Mouse (Mus musculus) MEL-GATA-1-ER (cell line): ENCODE data around the gene Cpsf7.
A peak's percentile ranks its signal among the peaks of the same experiment; 100 is the strongest.

Experiments used
- DNase-seq: peaks from one replicate; pipeline ENCODE4 v3.0.0-alpha.2; 2012; ENCODE audit warnings: low read depth; ENCODE audit errors: extremely low read depth

Gene Cpsf7

DNA sequence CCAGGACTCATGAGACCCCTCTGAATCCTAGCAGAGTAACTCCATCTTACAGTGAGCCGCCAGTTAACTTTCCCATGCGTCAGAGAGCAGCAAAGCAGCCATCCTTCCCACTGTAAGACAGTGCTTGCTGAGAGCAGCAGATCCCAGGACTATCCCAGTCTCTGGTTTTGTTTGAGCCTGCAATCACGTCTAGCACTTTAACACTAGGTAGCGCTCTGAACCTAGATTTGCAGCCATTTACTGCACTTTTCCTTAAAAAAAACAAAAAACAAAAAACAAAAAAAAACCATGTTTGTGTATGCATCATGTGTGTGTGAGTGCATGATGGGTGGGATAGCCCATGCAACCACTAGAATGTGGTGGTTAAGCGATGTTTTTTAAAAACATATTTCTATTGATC, 35.0 kb downstream of the Cpsf7 start:
- no peak for DNase-seq

DNA sequence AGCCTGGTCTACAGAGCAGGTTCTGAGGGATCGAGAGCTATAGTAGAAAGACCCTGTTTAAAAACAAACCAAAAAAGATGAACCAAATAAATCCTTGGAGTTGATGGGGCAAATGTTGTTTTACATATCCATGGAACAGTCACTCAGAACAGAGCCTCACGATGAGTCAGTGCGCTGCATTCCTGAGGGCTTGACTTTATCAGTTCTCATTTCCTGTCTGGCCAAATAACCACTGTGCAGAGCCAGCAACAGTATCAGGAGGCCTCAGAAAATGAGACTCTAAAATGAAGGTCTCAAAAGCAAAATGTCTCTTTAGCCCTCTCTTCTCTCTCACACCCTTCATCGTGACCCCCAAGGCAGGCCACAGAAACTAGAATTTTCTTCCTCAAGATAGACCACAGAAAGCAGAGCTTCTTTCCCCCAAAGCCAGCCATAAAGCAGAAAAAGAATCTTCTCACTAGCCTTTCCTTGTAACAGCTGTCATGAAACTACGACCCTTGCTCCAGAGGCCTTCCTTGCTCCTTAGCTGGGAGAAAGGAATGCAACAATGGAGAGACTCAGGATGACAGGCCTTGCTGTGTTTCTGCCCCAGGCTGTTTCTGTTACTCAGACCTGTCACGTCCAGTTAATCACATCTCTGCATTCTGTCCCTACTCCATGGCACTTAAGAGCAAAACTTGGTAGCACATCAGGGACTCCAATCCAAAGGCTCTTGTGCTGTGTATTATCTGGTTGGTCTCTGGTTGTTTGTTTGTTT, 36.7 kb downstream of the Cpsf7 start:
- no peak for DNase-seq

DNA sequence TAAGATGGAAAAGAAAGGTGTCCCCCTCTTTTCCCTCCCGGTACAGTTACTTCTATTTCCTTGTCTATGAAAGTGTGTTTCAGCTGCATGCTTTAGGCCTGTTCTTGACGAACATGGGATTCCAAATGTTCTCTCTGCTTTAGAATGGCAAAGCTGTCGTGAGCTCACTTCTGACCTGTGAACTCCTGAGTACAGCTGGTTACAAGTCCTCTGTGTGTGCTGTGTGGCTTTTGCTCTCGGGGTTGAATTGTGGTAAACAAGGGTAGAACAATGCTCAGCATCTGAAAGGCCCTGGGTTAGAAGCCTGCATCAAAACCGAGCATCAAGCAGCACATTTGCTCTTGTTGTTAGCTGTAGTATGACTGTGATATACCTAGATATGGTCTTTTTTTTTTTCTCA, 37.3 kb downstream of the Cpsf7 start:
- DNase-seq, result no peak

DNA sequence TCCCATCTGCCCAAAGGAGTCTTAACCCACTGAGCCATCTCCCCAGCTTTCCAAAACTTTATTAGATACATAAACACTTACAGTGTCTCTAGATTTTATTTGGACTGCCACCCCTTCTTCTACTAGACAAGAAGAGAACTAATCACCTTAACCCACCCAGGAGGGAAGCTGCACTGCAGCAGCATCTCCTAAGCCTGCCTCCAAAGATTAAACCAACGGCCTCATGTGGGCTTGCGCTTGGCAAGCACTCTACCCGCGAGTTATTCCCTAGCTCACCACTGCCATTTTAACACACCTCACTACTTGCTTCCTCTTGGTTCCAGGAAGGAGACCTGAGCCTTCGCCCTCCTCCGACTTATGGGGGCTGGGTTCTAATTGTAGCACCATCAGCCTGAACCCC, 39.2 kb downstream of the Cpsf7 start:
- DNase-seq, result no peak

DNA sequence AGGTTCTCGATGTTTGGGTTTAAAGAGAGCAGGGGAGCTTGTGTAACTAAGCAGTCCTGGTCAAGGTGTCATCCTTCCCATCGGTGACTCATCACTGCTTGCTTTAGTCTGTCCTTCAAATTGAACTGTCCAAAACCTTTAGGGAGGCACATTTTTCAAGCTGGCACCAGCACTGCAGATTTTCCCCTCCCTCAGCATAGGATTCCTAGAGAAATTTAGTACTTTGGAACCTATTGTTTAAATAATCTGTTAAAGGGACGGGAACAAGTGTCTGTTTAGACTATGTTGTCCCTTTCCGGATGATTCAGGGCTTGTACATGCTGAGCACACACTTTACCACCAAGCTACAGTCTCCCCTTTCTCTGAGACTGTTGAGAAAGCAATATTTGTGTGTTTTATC, 40.2 kb downstream of the Cpsf7 start:
- DNase-seq, result no peak

DNA sequence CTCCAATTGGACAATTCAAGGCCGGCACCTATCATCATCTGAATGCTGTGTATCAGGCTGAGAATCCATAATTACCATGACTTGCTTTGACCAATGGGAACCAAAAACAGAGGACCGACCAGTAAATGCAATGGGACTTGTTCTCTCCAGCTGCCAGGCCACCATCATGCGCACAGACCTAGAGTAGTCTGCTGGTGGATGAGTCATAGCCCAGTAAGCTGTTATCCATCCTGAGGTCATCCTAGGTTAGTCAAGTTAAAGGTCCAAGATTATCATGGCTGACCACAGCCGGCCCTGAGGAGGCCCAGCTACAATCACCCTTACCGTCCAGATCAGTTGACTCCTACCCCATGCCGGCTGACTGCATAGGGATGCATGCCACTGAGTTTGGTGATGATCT, 44.6 kb downstream of the Cpsf7 start:
- DNase-seq, result no peak

DNA sequence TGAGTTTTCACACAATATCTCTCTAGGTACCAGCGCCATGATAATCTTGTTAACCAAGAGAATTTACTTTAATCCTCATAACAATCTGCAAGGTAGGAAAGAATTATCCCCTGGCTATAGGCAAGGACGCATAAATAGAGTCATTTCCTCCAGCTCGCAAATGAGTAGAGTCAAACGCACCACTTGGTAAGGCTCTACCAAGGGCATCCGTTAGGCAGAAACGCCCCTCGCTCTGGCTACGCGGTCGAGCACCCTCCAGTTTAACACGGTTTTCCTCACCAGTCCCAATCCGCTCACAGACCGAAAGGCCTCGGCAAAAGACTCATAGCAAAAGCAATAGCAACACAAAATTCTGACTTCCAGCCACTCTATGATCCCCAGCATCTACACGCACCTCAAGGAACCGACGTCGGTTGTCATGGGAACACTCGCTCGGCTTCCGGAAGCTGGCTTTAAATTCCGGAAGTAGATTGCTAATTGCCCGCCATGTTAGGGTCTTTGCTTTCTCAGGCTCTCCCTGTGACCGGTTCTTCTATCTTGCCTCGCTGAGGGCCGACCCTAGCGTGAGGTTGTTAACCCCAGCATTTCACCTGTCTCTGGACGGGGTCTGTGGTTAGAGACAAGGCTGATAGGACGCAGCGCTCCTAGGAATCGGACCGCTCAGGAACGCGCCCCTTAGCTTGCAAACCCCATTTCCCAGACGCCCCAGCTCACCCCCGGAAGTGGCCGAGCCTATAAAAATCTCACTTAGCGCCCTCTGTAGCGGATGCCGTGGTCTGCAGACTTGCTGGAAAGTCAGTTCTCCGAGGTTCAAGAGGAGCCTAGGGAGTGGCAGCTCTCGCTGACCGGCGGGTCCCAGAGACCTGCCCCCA, 51.9 kb downstream of the Cpsf7 start, which contains the start of the genes Cyb561a3 and Tmem138:
Gene Cyb561a3, plus strand, starts transcription at position 483 of the 872 bp plus-strand sequence.
Gene Tmem138, minus strand, starts transcription at position 673 of the 872 bp plus-strand sequence.
- DNase-seq, result peak; percentile 88

DNA sequence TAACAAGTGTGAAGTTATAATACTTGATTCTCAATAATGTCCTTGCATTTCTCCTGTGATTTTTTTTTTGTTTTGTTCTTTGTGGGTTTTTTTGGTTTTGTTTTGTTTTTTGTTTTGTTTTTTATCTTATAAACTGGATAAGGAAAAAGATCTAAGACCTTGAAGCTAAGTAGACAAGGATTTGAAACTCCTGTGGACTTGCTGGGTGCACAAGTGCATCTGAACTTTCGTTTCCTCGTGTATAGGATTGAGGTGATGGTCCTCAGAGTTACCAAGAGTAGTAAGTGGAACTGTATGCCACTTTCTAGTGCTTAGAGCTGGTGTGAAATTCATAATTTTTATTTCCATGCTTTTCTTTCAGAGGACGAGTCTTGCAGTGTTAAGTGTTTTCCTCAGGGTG, 55.0 kb downstream of the Cpsf7 start:
- no peak for DNase-seq

DNA sequence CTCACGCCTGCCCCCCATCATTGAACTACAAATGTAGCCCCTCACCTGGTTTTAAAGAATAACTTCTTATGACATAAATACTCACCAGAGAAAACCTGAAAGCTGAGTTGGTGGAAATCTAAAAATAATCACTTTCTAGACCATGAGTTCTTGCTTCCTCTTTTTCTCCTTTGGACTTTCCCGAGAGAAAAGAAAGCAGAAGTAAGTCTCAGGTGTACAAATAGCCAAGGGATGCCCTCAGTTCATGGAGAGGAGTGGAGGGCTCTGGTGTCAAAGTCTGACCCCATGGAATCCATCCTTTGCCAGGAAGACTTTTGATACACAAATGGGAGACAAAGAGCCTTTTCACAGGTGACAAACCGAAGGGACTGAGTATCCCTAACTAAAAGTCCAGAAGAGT, 55.7 kb downstream of the Cpsf7 start:
- peak; percentile 55 for DNase-seq

DNA sequence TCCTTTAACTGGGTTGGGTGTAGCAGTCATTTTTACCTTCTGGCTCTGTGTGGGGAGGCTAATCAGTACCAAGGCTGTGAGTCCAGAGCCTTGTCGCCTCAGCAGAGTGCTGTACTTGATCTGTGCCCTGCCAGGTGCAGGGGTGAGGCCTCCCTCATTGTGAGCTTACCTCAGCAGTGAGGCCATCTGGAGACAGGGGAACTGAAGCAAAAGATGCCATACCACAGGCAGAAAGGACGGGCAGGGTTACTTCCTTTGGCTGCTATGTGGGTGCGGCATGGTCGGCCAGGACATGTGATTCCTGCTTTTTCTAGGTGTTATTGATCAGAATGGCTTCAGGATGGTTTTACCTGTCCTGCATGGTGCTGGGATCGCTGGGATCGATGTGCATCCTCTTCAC, 56.9 kb downstream of the Cpsf7 start:
- no peak for DNase-seq

DNA sequence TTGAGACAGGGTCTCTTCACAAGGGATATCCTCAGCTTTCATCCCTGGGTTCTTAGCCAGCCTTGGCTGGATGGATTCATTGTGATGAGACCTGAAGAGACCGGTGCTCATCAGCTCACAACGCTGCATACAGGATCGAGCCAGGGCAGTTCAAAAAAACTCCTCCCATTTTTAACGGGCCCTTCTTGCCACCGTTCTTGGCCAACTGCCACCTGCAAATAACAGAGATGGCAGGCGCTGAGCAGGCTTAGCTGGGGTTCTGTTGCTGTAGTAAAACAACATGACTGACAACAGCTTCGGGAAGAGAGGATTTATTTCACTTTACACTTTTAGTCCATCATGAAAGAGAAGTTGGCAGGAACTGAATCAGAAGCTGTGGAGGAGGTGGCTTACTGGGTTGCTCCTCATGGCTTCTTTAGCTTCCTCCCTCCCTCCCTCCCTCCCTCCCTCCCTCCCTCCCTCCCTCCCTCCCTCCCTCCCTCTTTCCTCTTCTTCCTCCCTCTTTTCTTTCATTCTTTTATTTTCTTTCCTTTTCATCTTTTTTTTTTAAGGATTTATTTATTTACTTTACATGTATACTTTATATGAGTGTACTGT, 58.6 kb downstream of the Cpsf7 start:
- DNase-seq, result no peak

DNA sequence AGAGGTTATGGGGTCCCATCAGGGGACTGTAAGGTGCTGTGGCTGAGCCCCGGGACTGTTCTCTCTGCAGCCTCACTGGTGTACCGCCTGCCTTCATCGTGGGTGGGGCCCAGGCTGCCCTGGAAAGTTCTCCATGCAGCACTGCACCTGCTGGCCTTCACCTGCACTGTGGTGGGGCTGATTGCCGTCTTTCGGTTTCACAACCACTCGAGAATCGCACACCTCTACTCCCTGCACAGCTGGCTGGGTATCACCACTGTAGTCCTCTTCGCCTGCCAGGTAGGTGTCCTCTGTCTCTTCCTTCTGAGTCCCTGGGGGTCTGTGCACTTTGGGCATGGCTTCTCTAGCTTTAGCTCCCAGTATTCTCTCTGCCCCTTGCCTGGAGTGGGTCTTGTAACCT, 60.0 kb downstream of the Cpsf7 start:
- DNase-seq, result no peak

DNA sequence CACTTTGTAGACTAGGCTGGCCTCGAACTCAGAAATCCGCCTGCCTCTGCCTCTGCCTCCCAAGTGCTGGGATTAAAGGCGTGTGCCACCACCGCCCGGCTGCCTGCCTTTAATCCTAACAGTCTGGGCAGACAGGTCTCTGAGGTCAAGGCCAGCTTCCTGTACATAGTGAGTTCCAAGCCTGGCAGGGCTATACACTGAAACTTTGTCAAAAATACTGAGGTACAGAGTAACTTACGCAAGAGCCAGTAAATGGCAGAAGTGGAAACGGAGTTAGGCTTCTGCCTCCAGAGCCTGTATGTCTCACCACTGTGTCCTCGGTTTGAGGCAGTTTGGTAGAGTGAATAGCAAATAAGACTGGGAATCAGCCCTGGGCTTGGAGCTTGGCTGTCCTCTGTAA, 62.2 kb downstream of the Cpsf7 start:
- no peak for DNase-seq

DNA sequence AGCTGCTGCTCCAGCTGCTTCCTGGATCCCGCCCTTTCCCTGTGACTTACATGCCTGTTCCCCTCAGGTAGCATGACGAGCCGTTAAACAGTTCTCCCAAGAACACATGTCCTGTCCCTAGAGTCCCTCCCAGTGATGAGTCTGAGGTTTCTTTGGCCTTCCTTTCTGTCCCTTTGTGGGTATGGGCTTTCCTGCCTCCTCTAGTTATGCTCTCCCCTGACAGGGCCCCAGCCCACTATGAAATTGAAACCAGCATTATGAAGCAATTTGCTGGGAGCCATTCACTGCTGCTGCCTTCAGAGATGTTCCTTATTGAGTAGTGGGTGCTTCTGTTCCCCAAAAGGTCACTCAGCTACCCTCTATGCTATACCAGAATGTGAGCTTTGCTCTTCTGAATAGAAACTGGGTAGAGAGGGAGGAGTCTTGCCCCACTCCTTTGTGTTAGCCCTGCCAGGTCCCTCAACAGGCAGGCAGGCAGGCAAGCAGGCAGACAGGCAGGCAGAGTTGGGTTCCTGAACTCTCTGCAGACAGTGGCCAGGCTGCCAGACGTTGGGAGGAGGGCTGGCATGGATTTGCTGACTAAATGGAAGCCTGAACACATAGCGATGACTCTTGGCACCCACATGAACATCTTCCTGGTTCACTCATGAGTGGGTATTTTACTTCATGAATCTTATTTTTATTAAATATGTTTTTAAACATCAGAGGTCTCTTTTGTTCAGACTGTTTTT, 64.2 kb downstream of the Cpsf7 start:
- no peak for DNase-seq

DNA sequence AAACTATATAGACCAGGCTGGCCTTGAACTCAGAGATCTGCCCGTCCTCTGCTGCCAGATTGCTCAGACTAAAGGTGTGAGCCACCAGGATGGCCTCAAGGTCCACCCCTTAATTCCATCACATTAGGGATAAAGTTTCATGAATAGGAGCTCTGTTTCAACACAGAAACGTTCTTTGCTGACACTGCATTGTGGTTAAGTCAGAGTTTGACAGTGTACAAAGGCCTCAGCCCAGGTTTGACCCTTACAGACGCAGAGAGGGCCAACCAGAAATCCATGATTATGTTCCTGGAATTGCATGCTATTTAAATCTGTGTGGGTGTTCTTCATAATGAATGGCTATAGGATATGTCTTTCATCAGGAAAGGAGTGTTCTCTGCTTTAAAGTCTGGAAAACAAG, 65.2 kb downstream of the Cpsf7 start:
- no peak for DNase-seq

DNA sequence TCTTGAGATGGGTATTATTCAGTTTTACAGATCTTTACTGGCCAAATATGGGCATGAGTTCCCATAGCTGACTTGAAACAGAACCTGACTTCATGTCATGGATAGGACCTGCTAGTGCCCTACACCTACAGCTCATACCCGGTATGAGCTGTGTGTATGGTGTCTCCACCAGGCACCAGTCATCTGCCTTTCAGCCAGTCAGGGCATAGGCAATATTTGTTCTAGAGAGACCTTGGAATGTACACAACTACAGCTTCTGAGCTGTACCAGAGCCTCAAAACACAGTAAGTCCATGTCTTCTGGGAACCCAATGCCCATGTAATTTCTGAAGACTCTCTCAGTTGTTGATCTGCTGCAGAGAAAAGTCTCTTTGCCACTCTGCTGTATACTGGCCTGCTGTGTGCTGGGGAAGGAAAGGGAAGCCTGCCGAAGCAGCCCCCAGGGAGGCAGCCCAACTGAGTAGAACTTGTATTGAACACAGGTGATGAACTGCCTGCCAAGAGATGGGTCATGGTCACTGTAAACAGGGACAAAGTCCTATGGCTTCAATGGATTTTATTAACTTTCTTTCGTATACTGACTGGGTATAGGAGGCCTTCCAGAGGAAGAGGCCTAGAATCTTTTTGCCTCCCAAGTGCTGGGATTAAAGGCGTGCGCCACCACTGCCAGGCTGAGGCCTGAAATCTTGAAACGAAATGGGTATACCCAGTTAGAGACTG, 66.8 kb downstream of the Cpsf7 start:
- DNase-seq, result no peak
